Mouse (Mus musculus): ENCODE results near the gene Igf2bp2.

- no peak for TF ChIP-seq REST (IDR thresholded peaks at IDR 0.05; ENCODE audit: insufficient read depth, insufficient read length)
- TF ChIP-seq POLR2A (IDR thresholded peaks at IDR 0.05; ENCODE audit: insufficient read length, low read depth), result no peak
- TF ChIP-seq USF1 (IDR thresholded peaks at IDR 0.05; ENCODE audit: low read depth), result no peak
- no peak for TF ChIP-seq TCF12 (IDR thresholded peaks at IDR 0.05; ENCODE audit: insufficient read depth, poor library complexity, severe bottlenecking)
- TF ChIP-seq MAX (IDR thresholded peaks at IDR 0.05; ENCODE audit: low read depth), result no peak
- TF ChIP-seq MYOG (IDR thresholded peaks at IDR 0.05; ENCODE audit: control insufficient read depth in 1 of 3, insufficient read depth in 1 of 3, insufficient read length in 2 of 3, low read depth in 2 of 3), result no peak
- TF ChIP-seq SRF (IDR thresholded peaks at IDR 0.05; ENCODE audit: control insufficient read depth, insufficient read length, low read depth), result no peak
- no peak for TF ChIP-seq POLR2AphosphoS2 (IDR thresholded peaks at IDR 0.05; ENCODE audit: insufficient read length, low read depth)
- no peak for TF ChIP-seq MYOD1 (IDR thresholded peaks at IDR 0.05; ENCODE audit: control insufficient read depth in 1 of 3, insufficient read length in 2 of 3, low read depth in 2 of 3)
- no peak for TF ChIP-seq E2F4 (IDR thresholded peaks at IDR 0.05; ENCODE audit: insufficient read depth)
- no peak for TF ChIP-seq CEBPB (IDR thresholded peaks at IDR 0.05; ENCODE audit: insufficient read depth, poor library complexity, severe bottlenecking)
- no peak for TF ChIP-seq TCF3 (IDR thresholded peaks at IDR 0.05; ENCODE audit: insufficient read length, low read depth)
Measured at GRCm38 (mm10) chr16:22053411-22053810, 109.7 kb downstream of the Igf2bp2 start.
